Comparison of ENCODE assay signal across 8 mouse cellular contexts in genomic region chr15:12211577-12211976, GRCm38 (mm10). TPM values are rescaled to one million over a fixed set of nuclear protein-coding genes. Genes with fewer than 3 reads are reported as not detected.
A peak's percentile ranks its signal among the peaks of the same experiment; 100 is the strongest.
DNase-seq lines count a peak whose midpoint lies in the region; TF ChIP-seq lines count a peak whose summit lies in the region.

No protein-coding gene starts in this region.

- H3K4me3 ChIP-seq in megakaryocyte, embryonic 14.5 days (replicated peaks) = peak overlapping the region; percentile 80

- H3K27me3 ChIP-seq in megakaryocyte, embryonic 14.5 days (replicated peaks) = no peaks in the 10 kb centered on the region

- peak; percentile 28 for DNase-seq in gastrocnemius, postnatal 25 days
- DNase-seq in gastrocnemius, adult 8-10 months (ENCODE audit: low spot score in 2 of 2) = no peak
- DNase-seq in brain, embryonic 14.5 days (ENCODE audit: low read depth) = peak; percentile 43
- DNase-seq in frontal cortex, postnatal 25 days (ENCODE audit: low spot score in 2 of 2) = peak; percentile 50 to 55
- no peak for DNase-seq in neural tube, embryonic 10.5 days (ENCODE audit: extremely low spot score, low spot score)
- DNase-seq in kidney, adult 11 months = no peak
- no peak for DNase-seq in adipocyte (ENCODE audit: low spot score)

- peaks cover 100% of the 10 kb centered on the region for H3K4me1 ChIP-seq in megakaryocyte, embryonic 14.5 days

- H3K9me3 ChIP-seq in megakaryocyte, embryonic 14.5 days = 0 out of 2 replicates have a peak, but pooled peaks cover 3% of the 10 kb centered on the region

- TF ChIP-seq CTCF in brain, embryonic 14.5 days (IDR thresholded peaks at IDR 0.05; ENCODE audit: borderline replicate concordance, extremely low read depth, insufficient read depth, insufficient read length) = no peak

- TF ChIP-seq POLR2A in brain, embryonic 14.5 days (IDR thresholded peaks at IDR 0.05; ENCODE audit: borderline replicate concordance, extremely low read depth, insufficient read depth, insufficient read length, poor library complexity, severe bottlenecking) = no peak

- H3K36me3 ChIP-seq in megakaryocyte, embryonic 14.5 days (replicated peaks; ENCODE audit: low read length) = peaks cover 86% of the 10 kb centered on the region

RNA-seq across cellular contexts. Expression of gene Mtmr12, which starts 6.7 kb away (rescaled TPM):
- 1 to 10 TPM; 3.1 to 4.7 TPM for total RNA-seq in gastrocnemius, postnatal 25 days (2021)
- total RNA-seq in gastrocnemius, adult 8-10 months (2022) = 1 to 10 TPM; 2.7 to 4.6 (median 3.7) TPM
- 14.4 TPM in 2 replicates for polyA plus RNA-seq in brain, embryonic 14.5 days (2012; rRNA removed)
- 4.4 and 4.6 TPM in 2 replicates for polyA plus RNA-seq in megakaryocyte, embryonic 14.5 days (2012; ENCODE audit: insufficient read depth, low replicate concordance)

Comparison
In these comparisons a context has a peak if more than half of its experiments do, and no peak if none do; other contexts are left out.
1. DNase-seq: peak in gastrocnemius, postnatal 25 days (single experiment), brain, embryonic 14.5 days (single experiment) and frontal cortex, postnatal 25 days (2 of 2); none in gastrocnemius, adult 8-10 months (0 of 2), neural tube, embryonic 10.5 days (single experiment), kidney, adult 11 months (single experiment) and adipocyte (single experiment).